Mouse (Mus musculus) left cerebral cortex, adult 2 months (tissue): ENCODE results near the gene Mb21d2. TPM values are rescaled to one million over a fixed set of nuclear protein-coding genes. Genes with fewer than 3 reads are reported as not detected.

Experiments used
- DNase-seq, 2 experiments: peaks; one replicate each; pipeline ENCODE4 v3.0.0; 2021 to 2022; ENCODE audit warnings: low spot score in 2 of 2, mixed read lengths in 1 of 2; ENCODE audit errors: extremely low spot score in 1 of 2
- H3K27ac ChIP-seq: fragments of 200-600 bp; 2 replicates; pipeline ENCODE4 v1.8.1; 2022
- H3K4me3 ChIP-seq: fragments of 200-600 bp; 2 replicates; pipeline ENCODE4 v1.8.1; 2022
- CTCF ChIP-seq: fragments of 200-600 bp; IDR thresholded peaks from 2 replicates; pipeline ENCODE4 v1.8.1; 2022; ENCODE audit warnings: antibody characterized with exemption, mild to moderate bottlenecking, moderate library complexity
- intact Hi-C: fragments of 180-260 bp; cut with DNase I; formaldehyde crosslinking; loops from one replicate; pipeline ENCODE4 v1.15.1; 2025
- total RNA-seq, 2 experiments: library from RNA; stranded (reverse); gene quantifications; 2 replicates each; pipeline ENCODE4 v1.2.3; 2021

Mb21d2 gene
- total RNA-seq, 2 experiments from 2014 or later, result 37.9 to 39.0 TPM

GRCm38 (mm10) chr16:28851409-28851821 is 78.1 kb downstream of the Mb21d2 start:
- TF ChIP-seq CTCF, result no peak
- Histone ChIP-seq H3K4me3 (no peak overlapping the region; the same call in 1 of the 2 replicates), H3K27ac (no peak overlapping the region)
- DNase-seq, result no peak
- intact Hi-C loops, result no loop called here

- no peak overlapping the region for H3K27ac ChIP-seq
- DNase-seq, result peak in 1 of 2 experiments; percentile 21
- intact Hi-C loops, result no loop called here
- no peak for TF ChIP-seq CTCF
- H3K4me3 ChIP-seq, result no peak overlapping the region; the same call in 1 of the 2 replicates
Measured at GRCm38 (mm10) chr16:28850881-28851280, 78.6 kb downstream of the Mb21d2 start.

DNA sequence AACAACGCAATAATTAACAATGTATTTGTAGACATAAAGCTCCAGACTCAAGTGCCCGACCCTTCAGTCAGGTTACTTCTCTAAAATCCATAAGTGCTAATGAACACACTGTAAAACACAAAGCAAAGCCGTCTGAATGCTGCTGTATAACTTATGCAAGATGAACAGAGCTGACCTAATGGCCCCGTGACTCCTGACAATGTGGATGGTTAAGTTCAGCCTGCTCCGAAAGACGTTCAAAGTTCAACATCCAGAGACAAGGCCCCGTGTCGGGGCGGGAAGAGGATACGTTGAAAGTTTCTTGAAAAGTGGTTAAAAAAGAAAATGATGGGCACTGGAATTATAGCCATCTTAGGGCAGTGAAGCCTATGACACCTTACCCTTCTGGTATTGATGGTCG is 83.3 kb downstream of the Mb21d2 start:
- intact Hi-C loops, result loop anchor here (10.0 kb wide), 1 partner anchor 369 kb away; no protein-coding TSS in a partner anchor
- DNase-seq, result no peak
- TF ChIP-seq CTCF, result no peak
- H3K4me3 ChIP-seq, result no peak overlapping the region
- no peak overlapping the region for H3K27ac ChIP-seq

DNA sequence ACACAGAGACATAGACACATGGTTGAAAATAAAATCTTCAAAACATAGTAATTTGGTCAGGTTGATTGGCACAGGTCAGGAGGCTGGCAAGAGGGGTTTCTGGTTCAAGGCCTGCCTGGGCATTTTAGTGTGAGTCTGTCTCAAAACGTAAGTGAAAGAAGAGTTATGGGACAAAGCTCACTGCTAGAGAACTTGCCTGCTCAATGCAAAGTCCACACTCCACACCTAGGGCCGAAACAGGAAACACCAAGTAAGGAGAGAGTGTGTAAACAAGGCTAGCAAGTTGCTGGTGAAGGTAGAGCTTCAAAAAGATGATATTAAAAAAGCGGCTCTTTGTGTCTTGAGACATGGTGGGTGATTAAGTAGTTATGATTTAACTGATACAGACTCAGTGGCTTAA is 84.1 kb downstream of the Mb21d2 start:
- no peak for TF ChIP-seq CTCF
- intact Hi-C loops, result loop anchor here (10.0 kb wide), 1 partner anchor 369 kb away; no protein-coding TSS in a partner anchor
- Histone ChIP-seq H3K4me3 (no peak overlapping the region), H3K27ac (no peak overlapping the region)
- no peak for DNase-seq

- no peak for DNase-seq
- intact Hi-C loops, result loop anchor here (2.0 to 10.0 kb wide), 2 partner anchors 192 to 374 kb away; no protein-coding TSS in a partner anchor
- Histone ChIP-seq H3K27ac (no peak overlapping the region), H3K4me3 (no peak overlapping the region)
- no peak; the same call in 1 of the 2 replicates for TF ChIP-seq CTCF
Measured at GRCm38 (mm10) chr16:28841102-28841501, 88.4 kb downstream of the Mb21d2 start.

DNA sequence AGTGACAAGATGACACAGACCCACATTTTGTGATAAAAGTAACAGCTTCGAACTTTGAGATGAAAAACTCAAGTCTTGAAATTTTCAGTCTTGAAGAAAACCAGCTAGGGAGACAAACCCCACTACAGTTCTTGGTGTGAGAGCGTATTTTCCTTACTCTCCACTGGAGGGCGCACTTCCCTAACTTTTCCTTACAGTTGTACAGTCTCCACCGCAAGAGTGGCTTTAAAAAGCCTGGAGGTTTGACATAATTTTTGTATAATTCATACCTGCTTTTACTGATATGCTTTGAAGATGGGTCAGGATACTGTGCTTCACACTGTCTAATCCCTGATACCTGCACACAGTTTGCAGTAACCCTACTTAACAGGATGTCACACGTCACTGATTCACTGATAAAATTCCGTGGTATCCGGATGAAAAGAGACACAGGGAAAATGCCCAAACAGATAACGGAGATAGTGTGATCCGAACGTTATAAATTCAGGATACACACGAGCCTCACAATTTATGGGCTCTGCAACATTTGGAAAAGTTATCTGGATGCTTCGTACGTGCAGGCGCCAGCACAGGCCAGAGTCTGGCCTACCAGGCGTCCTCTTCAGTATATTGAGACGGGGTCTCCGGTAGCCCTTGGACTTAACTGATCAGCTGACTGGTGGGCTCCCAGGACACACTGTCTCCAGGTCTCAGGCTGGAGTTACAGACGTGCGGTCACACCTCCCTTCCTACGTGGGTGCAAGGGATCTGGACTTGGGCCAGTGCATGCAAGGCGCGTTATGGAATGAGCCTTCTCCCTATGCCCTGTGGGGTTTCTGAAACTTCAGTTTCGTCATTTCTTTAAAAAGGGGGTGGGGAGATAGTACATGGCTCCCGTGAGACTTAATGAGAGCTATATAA is 89.1 kb downstream of the Mb21d2 start:
- TF ChIP-seq CTCF, result peak; percentile 88
- Histone ChIP-seq H3K27ac (no peak overlapping the region; the same call in 1 of the 2 replicates), H3K4me3 (no peak overlapping the region)
- intact Hi-C loops, result loop anchor here (1.0 to 10.0 kb wide), 4 partner anchors 89 to 721 kb away; partner anchors contain the start of gene Mb21d2
- peak; percentile 71 to 74 for DNase-seq

DNA sequence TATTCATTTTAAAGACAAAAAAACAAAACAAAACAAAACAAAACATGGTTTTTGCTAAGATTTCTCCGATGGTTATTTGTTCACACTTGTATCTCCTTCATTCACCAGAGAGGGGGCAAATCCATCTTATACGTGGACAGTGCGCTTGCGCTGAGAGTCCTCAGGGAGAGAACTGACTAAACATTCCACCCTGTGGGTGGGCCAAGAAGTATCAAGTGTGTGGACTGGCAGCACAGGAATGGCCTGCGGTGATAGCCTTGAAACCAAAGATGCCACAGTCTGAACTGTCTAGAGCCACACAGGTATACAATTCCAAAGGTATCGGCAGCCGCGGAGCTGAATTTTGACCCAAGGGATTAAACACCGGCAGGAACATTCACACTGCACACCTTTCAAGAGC is 89.9 kb downstream of the Mb21d2 start:
- TF ChIP-seq CTCF, result no peak; the same call in 1 of the 2 replicates
- intact Hi-C loops, result loop anchor here (10.0 kb wide), 1 partner anchor 615 kb away; no protein-coding TSS in a partner anchor
- no peak for DNase-seq
- H3K4me3 ChIP-seq, result no peak overlapping the region
- no peak overlapping the region for H3K27ac ChIP-seq

GRCm38 (mm10) chr16:28838016-28838415 is 91.5 kb downstream of the Mb21d2 start:
- peak; percentile 79 for TF ChIP-seq CTCF
- intact Hi-C loops, result loop anchor here (1.0 to 10.0 kb wide), 2 partner anchors 617 to 737 kb away; no protein-coding TSS in a partner anchor
- no peak overlapping the region for H3K27ac ChIP-seq
- peak; percentile 60 to 74 for DNase-seq
- H3K4me3 ChIP-seq, result no peak overlapping the region

GRCm38 (mm10) chr16:28832085-28832635 is 97.3 kb downstream of the Mb21d2 start:
- no peak overlapping the region for H3K27ac ChIP-seq
- DNase-seq, result peak in 1 of 2 experiments; percentile 3
- intact Hi-C loops, result loop anchor here (10.0 kb wide), 1 partner anchor 623 kb away; no protein-coding TSS in a partner anchor
- no peak for TF ChIP-seq CTCF
- H3K4me3 ChIP-seq, result no peak overlapping the region

- no peak for DNase-seq
- Histone ChIP-seq H3K4me3 (no peak overlapping the region), H3K27ac (no peak overlapping the region)
- TF ChIP-seq CTCF, result no peak; the same call in 1 of the 2 replicates
- intact Hi-C loops, result no loop called here
Measured at GRCm38 (mm10) chr16:28829263-28829955, 100.1 kb downstream of the Mb21d2 start.

DNA sequence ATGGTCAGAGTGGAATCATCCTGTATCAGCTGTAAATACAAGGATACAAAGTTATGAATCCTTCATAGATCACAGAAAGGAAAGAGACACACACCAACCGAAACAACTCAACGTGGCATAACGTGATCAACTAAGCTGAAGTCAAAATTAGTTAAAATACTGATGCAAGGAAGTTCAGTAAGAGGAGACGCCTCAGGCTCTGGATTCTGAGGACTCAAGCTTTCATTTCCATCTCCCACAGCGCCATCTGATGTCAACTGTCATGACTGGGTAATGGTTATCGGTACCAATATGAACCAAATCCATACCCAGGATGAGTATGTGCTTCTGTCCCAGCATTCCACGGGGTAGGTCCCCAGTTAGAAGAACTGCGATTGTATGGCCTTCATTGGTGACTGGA is 104.7 kb downstream of the Mb21d2 start:
- H3K4me3 ChIP-seq, result no peak overlapping the region
- intact Hi-C loops, result no loop called here
- no peak for DNase-seq
- no peak overlapping the region for H3K27ac ChIP-seq
- no peak for TF ChIP-seq CTCF

- DNase-seq, result no peak
- TF ChIP-seq CTCF, result no peak
- intact Hi-C loops, result no loop called here
Measured at GRCm38 (mm10) chr16:28821774-28822173, 107.7 kb downstream of the Mb21d2 start.

More at GRCm38 (mm10) chr16:28821774-28822173, 107.7 kb downstream of the Mb21d2 start:
- Histone ChIP-seq H3K27ac (no peak overlapping the region), H3K4me3 (no peak overlapping the region)
